Mouse (Mus musculus) thymus, adult 2 months (tissue): ENCODE data around the gene Kcnh2.

Source experiments
- CTCF ChIP-seq: fragments of 200-500 bp; IDR thresholded peaks from 2 replicates; pipeline ENCODE4 v1.5.1; 2012; ENCODE audit warnings: mild to moderate bottlenecking, control low read depth, low read length, moderate library complexity, borderline replicate concordance; ENCODE audit not compliant: control insufficient read depth, poor library complexity, insufficient read depth; ENCODE audit errors: extremely low read depth
- POLR2A ChIP-seq: fragments of 200-500 bp; IDR thresholded peaks from 2 replicates; pipeline ENCODE4 v1.6.1; 2012; ENCODE audit warnings: mild to moderate bottlenecking, low read length, control low read depth, moderate library complexity; ENCODE audit not compliant: control insufficient read depth, poor library complexity, insufficient read depth; ENCODE audit errors: extremely low read depth

DNA sequence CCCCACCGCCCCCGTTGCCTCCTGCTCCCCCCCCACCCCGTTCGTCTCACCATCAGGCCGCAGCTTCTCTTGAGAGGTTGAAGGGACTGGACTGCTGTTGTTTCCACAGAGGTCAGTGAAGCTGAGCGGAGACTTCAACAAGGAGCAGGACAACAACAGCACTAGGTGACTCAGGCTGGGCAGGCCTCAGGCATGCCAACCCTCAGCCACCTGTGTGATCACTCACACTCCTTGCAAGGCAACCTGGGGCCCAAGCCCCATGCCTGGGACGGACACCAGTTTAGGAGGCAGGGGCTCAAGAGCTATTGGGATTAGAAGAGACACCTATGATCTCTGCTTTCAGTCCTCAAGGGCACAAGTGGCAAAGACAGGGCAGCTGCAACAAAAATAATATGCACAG, 40.5 kb upstream of the Kcnh2 start, which contains the start of gene Atg9b:
- no peak for TF ChIP-seq CTCF
- TF ChIP-seq POLR2A: no peak
